Mouse (Mus musculus) myocyte (in vitro differentiated cells): Measurements from ENCODE around the gene Slc30a9. TPM values are rescaled to one million over a fixed set of nuclear protein-coding genes. Genes with fewer than 3 reads are reported as not detected.

Experiments
- H3K27me3 ChIP-seq: one replicate; pipeline ENCODE4 v1.6.1; 2011; ENCODE audit not compliant: control insufficient read depth, insufficient read depth, insufficient read length
- H3K36me3 ChIP-seq: one replicate; pipeline ENCODE4 v1.6.1; 2011; ENCODE audit not compliant: control insufficient read depth, insufficient read depth
- H3K4me2 ChIP-seq: one replicate; pipeline ENCODE4 v1.6.1; 2011; ENCODE audit warnings: low read depth, control low read depth
- H3K4me3 ChIP-seq: one replicate; pipeline ENCODE4 v1.5.1; 2011; ENCODE audit warnings: mild to moderate bottlenecking, control low read depth, moderate library complexity
- H3K79me2 ChIP-seq: one replicate; pipeline ENCODE4 v1.6.1; 2011; ENCODE audit not compliant: control insufficient read depth, insufficient read depth
- H3ac ChIP-seq: one replicate; pipeline ENCODE4 v1.6.1; 2011; ENCODE audit not compliant: control insufficient read depth, insufficient read length
- CEBPB ChIP-seq: IDR thresholded peaks from 2 replicates; pipeline ENCODE4 v1.6.1; 2011; ENCODE audit warnings: mild to moderate bottlenecking, moderate library complexity; ENCODE audit not compliant: poor library complexity, insufficient read depth, severe bottlenecking
- E2F4 ChIP-seq: IDR thresholded peaks from one replicate; pipeline ENCODE4 v1.6.1; 2011; ENCODE audit warnings: mild to moderate bottlenecking, control low read depth, moderate library complexity; ENCODE audit not compliant: insufficient read depth
- MAX ChIP-seq: IDR thresholded peaks from one replicate; pipeline ENCODE4 v1.6.1; 2011; ENCODE audit warnings: low read depth, mild to moderate bottlenecking, control low read depth
- MYOD1 ChIP-seq, 3 experiments: IDR thresholded peaks; one replicate each; pipeline ENCODE4 v1.6.1; 2011; ENCODE audit warnings: control low read depth in 2 of 3, low read depth in 2 of 3, mild to moderate bottlenecking in 2 of 3, moderate library complexity in 1 of 3; ENCODE audit not compliant: insufficient read length in 2 of 3, control insufficient read depth in 1 of 3
- MYOG ChIP-seq, 3 experiments: IDR thresholded peaks; one replicate each; pipeline ENCODE4 v1.6.1; 2011; ENCODE audit warnings: control low read depth in 2 of 3, low read depth in 2 of 3, mild to moderate bottlenecking in 2 of 3; ENCODE audit not compliant: insufficient read length in 2 of 3, control insufficient read depth in 1 of 3, insufficient read depth in 1 of 3
- POLR2A ChIP-seq: IDR thresholded peaks from one replicate; pipeline ENCODE4 v1.6.1; 2011; ENCODE audit warnings: low read depth, mild to moderate bottlenecking, control low read depth, moderate library complexity; ENCODE audit not compliant: insufficient read length
- POLR2AphosphoS2 ChIP-seq: IDR thresholded peaks from one replicate; pipeline ENCODE4 v1.6.1; 2011; ENCODE audit warnings: low read depth, control low read depth; ENCODE audit not compliant: insufficient read length
- REST ChIP-seq: IDR thresholded peaks from one replicate; pipeline ENCODE4 v1.6.1; 2011; ENCODE audit warnings: mild to moderate bottlenecking, control low read depth, moderate library complexity; ENCODE audit not compliant: insufficient read depth, insufficient read length
- SRF ChIP-seq: IDR thresholded peaks from one replicate; pipeline ENCODE4 v1.6.1; 2011; ENCODE audit warnings: low read depth; ENCODE audit not compliant: control insufficient read depth, insufficient read length
- TCF12 ChIP-seq: IDR thresholded peaks from one replicate; pipeline ENCODE4 v1.6.1; 2011; ENCODE audit warnings: mild to moderate bottlenecking, control low read depth; ENCODE audit not compliant: poor library complexity, insufficient read depth, severe bottlenecking
- TCF3 ChIP-seq: IDR thresholded peaks from one replicate; pipeline ENCODE4 v1.6.1; 2011; ENCODE audit warnings: low read depth, control low read depth; ENCODE audit not compliant: insufficient read length
- USF1 ChIP-seq: IDR thresholded peaks from one replicate; pipeline ENCODE4 v1.6.1; 2011; ENCODE audit warnings: low read depth, mild to moderate bottlenecking, control low read depth, moderate library complexity
- polyA plus RNA-seq: library from polyadenylated mRNA; unstranded; fragments of >200 nt; fragmentation: generic; extraction: Trizol; gene quantifications from one replicate; pipeline ENCODE4 v1.2.1, GENCODE M21; 2012; ENCODE audit warnings: missing spikeins

The Slc30a9 gene
- polyA plus RNA-seq, 1 experiment: 22.7 TPM

DNA sequence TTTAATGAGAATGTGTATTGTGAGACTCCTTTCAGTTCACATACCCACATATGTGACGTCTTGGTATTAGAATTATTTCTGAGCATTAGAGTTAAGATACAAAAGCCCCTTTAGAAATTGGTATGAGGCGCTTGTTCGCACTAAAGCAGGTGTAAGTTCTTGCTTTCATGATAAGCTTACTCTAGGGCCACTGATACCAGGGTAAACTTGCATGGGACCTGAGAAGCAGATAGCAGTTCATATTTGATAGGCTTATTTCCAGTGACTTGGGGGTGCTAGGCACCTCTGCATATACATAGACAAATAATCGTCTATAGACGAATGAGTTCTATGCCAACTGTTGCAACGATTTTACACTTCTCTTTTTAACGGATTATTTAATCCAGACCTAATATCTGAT is 43.8 kb upstream of the Slc30a9 start:
- Histone ChIP-seq H3K4me2 (no peak overlapping the region), H3K27me3 (no peaks in the 10 kb centered on the region), H3K4me3 (no peak overlapping the region), H3K79me2 (peaks cover 19% of the 10 kb centered on the region), H3K36me3 (peaks cover 34% of the 10 kb centered on the region), H3ac (no peak overlapping the region)
- TF ChIP-seq MYOD1 (IDR thresholded peaks at IDR 0.05; ENCODE audit: control insufficient read depth in 1 of 3, insufficient read length in 2 of 3, low read depth in 2 of 3) (no peak), TCF12 (no peak), SRF (no peak), CEBPB (no peak), POLR2A (no peak), TCF3 (no peak), USF1 (no peak), MAX (no peak), POLR2AphosphoS2 (no peak), E2F4 (no peak), REST (no peak), MYOG (IDR thresholded peaks at IDR 0.05; ENCODE audit: control insufficient read depth in 1 of 3, insufficient read depth in 1 of 3, insufficient read length in 2 of 3, low read depth in 2 of 3) (no peak)

DNA sequence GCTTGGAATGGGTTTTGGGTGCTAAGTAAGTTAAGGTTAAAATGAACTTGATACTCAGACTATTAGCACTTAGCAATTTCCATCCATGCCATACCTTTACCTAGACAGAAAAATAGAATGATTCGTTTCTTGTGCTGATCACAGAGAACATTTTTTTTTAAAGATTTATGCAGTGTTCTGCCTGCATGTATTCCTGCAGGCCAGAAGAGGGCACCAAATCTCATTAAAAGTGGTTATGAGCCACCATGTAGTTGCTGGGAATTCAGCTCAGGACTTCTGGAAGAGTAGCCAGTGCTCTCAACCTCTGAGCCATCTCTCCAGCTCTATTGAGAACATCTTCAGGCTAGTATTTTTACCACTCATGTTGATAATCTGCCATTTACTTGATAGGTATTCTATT is 40.6 kb upstream of the Slc30a9 start:
- peaks cover 34% of the 10 kb centered on the region for H3K36me3 ChIP-seq

GRCm38 (mm10) chr5:67269309-67269708 is 37.4 kb upstream of the Slc30a9 start:
- Histone ChIP-seq H3K4me3 (no peak overlapping the region), H3K27me3 (no peaks in the 10 kb centered on the region), H3ac (no peak overlapping the region), H3K36me3 (peaks cover 22% of the 10 kb centered on the region), H3K4me2 (no peak overlapping the region), H3K79me2 (no peaks in the 10 kb centered on the region)
- TF ChIP-seq CEBPB (no peak), MYOG (IDR thresholded peaks at IDR 0.05; ENCODE audit: control insufficient read depth in 1 of 3, insufficient read depth in 1 of 3, insufficient read length in 2 of 3, low read depth in 2 of 3) (no peak), E2F4 (no peak), MYOD1 (IDR thresholded peaks at IDR 0.05; ENCODE audit: control insufficient read depth in 1 of 3, insufficient read length in 2 of 3, low read depth in 2 of 3) (no peak), TCF3 (no peak), REST (no peak), POLR2AphosphoS2 (no peak), MAX (no peak), TCF12 (no peak), POLR2A (no peak), SRF (no peak), USF1 (no peak)

More for the DNA sequence above, 40.6 kb upstream of the Slc30a9 start:
- Histone ChIP-seq H3K79me2 (peaks cover 17% of the 10 kb centered on the region), H3ac (no peak overlapping the region), H3K27me3 (no peaks in the 10 kb centered on the region), H3K4me2 (no peak overlapping the region), H3K4me3 (no peak overlapping the region)
- TF ChIP-seq MYOD1 (IDR thresholded peaks at IDR 0.05; ENCODE audit: control insufficient read depth in 1 of 3, insufficient read length in 2 of 3, low read depth in 2 of 3): no peak
- TF ChIP-seq MYOG (IDR thresholded peaks at IDR 0.05; ENCODE audit: control insufficient read depth in 1 of 3, insufficient read depth in 1 of 3, insufficient read length in 2 of 3, low read depth in 2 of 3): no peak
- TF ChIP-seq POLR2AphosphoS2: no peak
- TF ChIP-seq POLR2A: no peak
- no peak for TF ChIP-seq CEBPB

- Histone ChIP-seq H3K27me3 (no peaks in the 10 kb centered on the region), H3K79me2 (no peaks in the 10 kb centered on the region), H3ac (no peak overlapping the region), H3K36me3 (peaks cover 15% of the 10 kb centered on the region), H3K4me2 (no peak overlapping the region), H3K4me3 (no peak overlapping the region)
- TF ChIP-seq CEBPB (no peak), SRF (no peak), USF1 (no peak), REST (no peak), TCF3 (no peak), MAX (no peak), MYOD1 (IDR thresholded peaks at IDR 0.05; ENCODE audit: control insufficient read depth in 1 of 3, insufficient read length in 2 of 3, low read depth in 2 of 3) (no peak), TCF12 (no peak), POLR2AphosphoS2 (no peak)
These were observed 27.3 kb upstream of the Slc30a9 start for GRCm38 (mm10) chr5:67279407-67279806.

- Histone ChIP-seq H3K27me3 (no peaks in the 10 kb centered on the region), H3ac (no peak overlapping the region), H3K4me2 (no peak overlapping the region), H3K79me2 (no peaks in the 10 kb centered on the region), H3K4me3 (no peak overlapping the region), H3K36me3 (peaks cover 20% of the 10 kb centered on the region)
- TF ChIP-seq USF1 (no peak), E2F4 (no peak), POLR2A (no peak), SRF (no peak), MYOG (IDR thresholded peaks at IDR 0.05; ENCODE audit: control insufficient read depth in 1 of 3, insufficient read depth in 1 of 3, insufficient read length in 2 of 3, low read depth in 2 of 3) (no peak), POLR2AphosphoS2 (no peak), CEBPB (no peak), MAX (no peak), TCF12 (no peak), REST (no peak), MYOD1 (IDR thresholded peaks at IDR 0.05; ENCODE audit: control insufficient read depth in 1 of 3, insufficient read length in 2 of 3, low read depth in 2 of 3) (no peak)
These were observed 26.9 kb upstream of the Slc30a9 start for GRCm38 (mm10) chr5:67279840-67280239.
